Mouse (Mus musculus): ENCODE measurements around the gene Smarca4.

The Smarca4 gene

GRCm38 (mm10) chr9:21725224-21726121 is 109.5 kb downstream of the Smarca4 start:
- DNase-seq = peak; percentile 47

GRCm38 (mm10) chr9:21726218-21726975 is 110.4 kb downstream of the Smarca4 start:
- no peak for DNase-seq

- DNase-seq = no peak
Observed at GRCm38 (mm10) chr9:21728261-21728832, 112.4 kb downstream of the Smarca4 start.

- no peak for DNase-seq
Observed at GRCm38 (mm10) chr9:21729264-21729663, 113.3 kb downstream of the Smarca4 start.

GRCm38 (mm10) chr9:21732288-21732687 is 116.3 kb downstream of the Smarca4 start:
- DNase-seq = no peak

- DNase-seq = no peak
Observed at GRCm38 (mm10) chr9:21733446-21733845, 117.5 kb downstream of the Smarca4 start.

- no peak for DNase-seq
Observed at GRCm38 (mm10) chr9:21733989-21734388, 118.0 kb downstream of the Smarca4 start.

- no peak for DNase-seq
Observed at GRCm38 (mm10) chr9:21735126-21735525, 119.2 kb downstream of the Smarca4 start.

GRCm38 (mm10) chr9:21736580-21736979 is 120.6 kb downstream of the Smarca4 start:
- no peak for DNase-seq

GRCm38 (mm10) chr9:21737188-21737587 is 121.2 kb downstream of the Smarca4 start:
- DNase-seq = no peak

GRCm38 (mm10) chr9:21738776-21739175 is 122.8 kb downstream of the Smarca4 start:
- no peak for DNase-seq

- no peak for DNase-seq
Observed at GRCm38 (mm10) chr9:21740427-21740826, 124.5 kb downstream of the Smarca4 start.

- DNase-seq = peak; percentile 64
Observed at GRCm38 (mm10) chr9:21741514-21741913, 125.5 kb downstream of the Smarca4 start.

- DNase-seq = no peak
Observed at GRCm38 (mm10) chr9:21747238-21747774, 131.3 kb downstream of the Smarca4 start.

- DNase-seq = peak; percentile 35
Observed at GRCm38 (mm10) chr9:21748033-21748432, 132.1 kb downstream of the Smarca4 start.

GRCm38 (mm10) chr9:21748491-21748890 is 132.5 kb downstream of the Smarca4 start:
- DNase-seq = no peak

- DNase-seq = no peak
Observed at GRCm38 (mm10) chr9:21749382-21750118, 133.6 kb downstream of the Smarca4 start.

GRCm38 (mm10) chr9:21750370-21750769 is 134.4 kb downstream of the Smarca4 start:
- no peak for DNase-seq

GRCm38 (mm10) chr9:21751347-21751746 is 135.4 kb downstream of the Smarca4 start:
- DNase-seq = no peak

- peak; percentile 34 for DNase-seq
Observed at GRCm38 (mm10) chr9:21752252-21752792, 136.4 kb downstream of the Smarca4 start.

All from liver (tissue).